Mouse (Mus musculus): ENCODE results near the gene Olfr531. TPM values are rescaled to one million over a fixed set of nuclear protein-coding genes. Genes with fewer than 3 reads are reported as not detected.

The Olfr531 gene
- polyA plus RNA-seq (2021), result not detected

DNA sequence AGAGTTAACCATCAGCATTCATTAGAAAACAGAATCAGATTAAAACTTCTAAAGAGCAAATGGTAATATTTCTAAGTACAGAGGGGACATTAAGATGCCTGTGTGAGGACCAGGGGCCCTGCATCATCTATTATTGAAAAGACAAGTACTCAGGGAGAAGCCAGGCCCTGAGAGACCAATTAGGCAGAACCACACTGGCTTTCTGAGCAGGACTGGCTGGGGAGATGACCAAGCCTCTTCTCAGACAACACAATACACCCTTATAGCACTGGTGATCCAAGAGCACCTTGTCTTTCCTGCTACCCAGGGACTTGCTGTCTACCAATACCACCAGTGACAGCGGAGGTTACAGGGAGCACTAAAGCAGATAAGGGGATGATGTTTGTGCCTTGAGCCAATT lies at the start of gene Olfr531:
Gene Olfr531 (minus strand): TSS at position 101 of the 400 bp plus-strand sequence.
- no peak for TF ChIP-seq CTCF (IDR thresholded peaks at IDR 0.05)
- POLR2A ChIA-PET, result no interaction called here
- ATAC-seq, result no peak
- no peak for DNase-seq (ENCODE audit: low read depth, low spot score)
- H3K27me3 ChIP-seq, result peaks cover 4% of the 10 kb centered on the region
- in situ Hi-C loops (cut with MboI; ENCODE audit: low pct_unique_long_range_greater_than_20kb), result no loop called here
- CTCF ChIA-PET, result no interaction called here

- H3K27me3 ChIP-seq, result no peaks in the 10 kb centered on the region
- ChIA-PET POLR2A (no interaction called here), CTCF (no interaction called here)
- no peak for TF ChIP-seq CTCF (IDR thresholded peaks at IDR 0.05)
- ATAC-seq, result no peak
- no peak for DNase-seq (ENCODE audit: low read depth, low spot score)
- in situ Hi-C loops (cut with MboI; ENCODE audit: low pct_unique_long_range_greater_than_20kb), result no loop called here
Measured at GRCm38 (mm10) chr7:140443141-140443540, 40.4 kb upstream of the Olfr531 start.

DNA sequence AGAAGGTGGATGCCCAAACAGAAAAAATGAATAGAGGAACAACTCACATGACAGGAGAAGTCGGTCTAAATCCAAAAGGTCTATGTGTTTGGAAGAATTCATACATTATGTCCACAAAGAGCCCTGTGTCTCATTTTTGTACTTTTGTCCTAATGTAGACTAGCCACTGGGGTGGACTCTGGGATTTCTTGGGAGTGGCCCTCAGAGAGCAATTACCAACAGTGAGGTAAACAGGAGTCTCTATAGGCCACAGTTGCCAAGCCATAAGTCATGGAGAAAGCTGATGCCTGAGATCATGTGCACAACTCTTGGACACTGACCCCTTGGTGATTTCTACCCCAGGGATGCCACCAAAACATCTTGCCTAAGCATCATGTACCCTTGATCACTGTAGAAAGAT lies 18.8 kb upstream of the Olfr531 start, which contains the start of gene Olfr532:
Gene Olfr532 (minus strand): TSS at position 101 of the 400 bp plus-strand sequence.
- DNase-seq (ENCODE audit: low read depth, low spot score), result no peak
- TF ChIP-seq CTCF (IDR thresholded peaks at IDR 0.05), result no peak
- H3K27me3 ChIP-seq, result no peaks in the 10 kb centered on the region
- in situ Hi-C loops (cut with MboI; ENCODE audit: low pct_unique_long_range_greater_than_20kb), result loop anchor here (5.0 kb wide), 1 partner anchor 99 kb away; the partner anchor contains the start of gene Olfr525
- ChIA-PET POLR2A (no interaction called here), CTCF (no interaction called here)
- ATAC-seq, result no peak

GRCm38 (mm10) chr7:140376911-140377310 lies 25.8 kb downstream of the Olfr531 start:
- ChIA-PET CTCF (interaction anchor here (0.8 kb wide), 1 partner anchor 15 kb away, joined by 3 read pairs; the partner anchor contains the start of gene Olfr60), POLR2A (no interaction called here)
- H3K27me3 ChIP-seq, result no peaks in the 10 kb centered on the region
- TF ChIP-seq CTCF (IDR thresholded peaks at IDR 0.05), result no peak
- ATAC-seq, result no peak
- DNase-seq (ENCODE audit: low read depth, low spot score), result no peak
- in situ Hi-C loops (cut with MboI; ENCODE audit: low pct_unique_long_range_greater_than_20kb), result no loop called here

- ChIA-PET POLR2A (interaction anchor here (0.6 kb wide), 1 partner anchor 40 kb away, joined by 5 read pairs; no protein-coding TSS in a partner anchor), CTCF (interaction anchor here (0.8 kb wide), 1 partner anchor 15 kb away, joined by 3 read pairs; the partner anchor contains the start of gene Olfr60)
- DNase-seq (ENCODE audit: low read depth, low spot score) (no peak), ATAC-seq (no peak)
- no peaks in the 10 kb centered on the region for H3K27me3 ChIP-seq
- in situ Hi-C loops (cut with MboI; ENCODE audit: low pct_unique_long_range_greater_than_20kb), result no loop called here
- TF ChIP-seq CTCF (IDR thresholded peaks at IDR 0.05), result no peak
Measured at GRCm38 (mm10) chr7:140376231-140376630, 26.5 kb downstream of the Olfr531 start, which contains the start of gene Olfr530. Gene Olfr530, minus strand, starts transcription at chr7:140376331.

- no peaks in the 10 kb centered on the region for H3K27me3 ChIP-seq
- DNase-seq (ENCODE audit: low read depth, low spot score) (no peak), ATAC-seq (no peak)
- no peak for TF ChIP-seq CTCF (IDR thresholded peaks at IDR 0.05)
- in situ Hi-C loops (cut with MboI; ENCODE audit: low pct_unique_long_range_greater_than_20kb), result no loop called here
- ChIA-PET CTCF (interaction anchor here (1.3 kb wide), 1 partner anchor 10 kb away, joined by 3 read pairs; no protein-coding TSS in a partner anchor), POLR2A (no interaction called here)
Measured at GRCm38 (mm10) chr7:140374300-140374699, 28.4 kb downstream of the Olfr531 start.

DNA sequence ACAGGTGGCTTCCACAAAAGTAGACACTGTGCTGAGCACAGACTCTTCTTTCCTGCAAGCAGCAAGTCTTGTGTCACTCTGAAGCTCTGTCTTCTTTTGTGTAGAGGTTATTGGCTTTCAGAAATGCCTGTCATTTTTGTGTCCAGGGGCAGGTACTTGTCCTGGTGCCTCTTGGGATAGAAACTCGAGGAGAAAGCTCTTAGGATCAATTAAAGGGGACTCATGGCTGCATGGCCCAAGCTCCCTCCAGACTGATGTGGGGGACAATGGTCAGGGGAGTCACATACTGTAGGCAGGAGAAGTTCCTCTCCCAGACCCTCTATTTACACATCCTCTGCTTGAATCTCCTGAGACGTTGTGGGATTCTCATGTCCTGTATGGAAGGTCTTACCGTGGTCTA lies 41.1 kb downstream of the Olfr531 start, which contains the start of gene Olfr60:
Gene Olfr60 (minus strand): TSS at position 101 of the 400 bp plus-strand sequence.
- peaks cover 3% of the 10 kb centered on the region for H3K27me3 ChIP-seq
- ATAC-seq (no peak), DNase-seq (ENCODE audit: low read depth, low spot score) (no peak)
- in situ Hi-C loops (cut with MboI; ENCODE audit: low pct_unique_long_range_greater_than_20kb), result no loop called here
- TF ChIP-seq CTCF (IDR thresholded peaks at IDR 0.05), result no peak
- CTCF ChIA-PET, result interaction anchor here (1.4 kb wide), 1 partner anchor 15 kb away, joined by 3 read pairs; the partner anchor contains the start of gene Olfr530
- POLR2A ChIA-PET, result no interaction called here

Other genes with a start within 250 kb of the Olfr531 start
- 0.01 TPM for gene Sprn, start 248.0 kb downstream of the Olfr531 start, polyA plus RNA-seq (2021)
- gene Olfr522, start 238.2 kb downstream of the Olfr531 start, polyA plus RNA-seq (2021), result not detected
- gene Olfr523, start 229.7 kb downstream of the Olfr531 start, polyA plus RNA-seq (2021), result not detected
- not detected for gene Olfr524, start 197.0 kb downstream of the Olfr531 start, polyA plus RNA-seq (2021)
- not detected for gene Cd163l1, start 184.7 kb downstream of the Olfr531 start, polyA plus RNA-seq (2021)
- not detected for gene 5830411N06Rik, start 155.6 kb downstream of the Olfr531 start, polyA plus RNA-seq (2021)
- gene Olfr525, start 82.1 kb downstream of the Olfr531 start, polyA plus RNA-seq (2021), result not detected
- gene Olfr527, start 68.9 kb downstream of the Olfr531 start, polyA plus RNA-seq (2021), result not detected
- not detected for gene Olfr60, start 41.2 kb downstream of the Olfr531 start, polyA plus RNA-seq (2021)
- not detected for gene Olfr530, start 26.6 kb downstream of the Olfr531 start, polyA plus RNA-seq (2021)
- not detected for gene Olfr532, start 18.7 kb upstream of the Olfr531 start, polyA plus RNA-seq (2021)
- not detected for gene Olfr533, start 60.5 kb upstream of the Olfr531 start, polyA plus RNA-seq (2021)
- not detected for gene Olfr535, start 81.3 kb upstream of the Olfr531 start, polyA plus RNA-seq (2021)
- gene Olfr536, start 104.5 kb upstream of the Olfr531 start, polyA plus RNA-seq (2021), result not detected
- not detected for gene Olfr538, start 165.0 kb upstream of the Olfr531 start, polyA plus RNA-seq (2021)
- gene Olfr46, start 198.4 kb upstream of the Olfr531 start, polyA plus RNA-seq (2021), result not detected
- gene Olfr61, start 226.1 kb upstream of the Olfr531 start, polyA plus RNA-seq (2021), result not detected
- not detected for gene Olfr53, start 243.5 kb upstream of the Olfr531 start, polyA plus RNA-seq (2021)